Mouse (Mus musculus): ENCODE measurements around the gene Zc3hav1l. TPM values are rescaled to one million over a fixed set of nuclear protein-coding genes. Genes with fewer than 3 reads are reported as not detected.

Gene Zc3hav1l
- polyA plus RNA-seq, 1 experiment, result 5.8 TPM

DNA sequence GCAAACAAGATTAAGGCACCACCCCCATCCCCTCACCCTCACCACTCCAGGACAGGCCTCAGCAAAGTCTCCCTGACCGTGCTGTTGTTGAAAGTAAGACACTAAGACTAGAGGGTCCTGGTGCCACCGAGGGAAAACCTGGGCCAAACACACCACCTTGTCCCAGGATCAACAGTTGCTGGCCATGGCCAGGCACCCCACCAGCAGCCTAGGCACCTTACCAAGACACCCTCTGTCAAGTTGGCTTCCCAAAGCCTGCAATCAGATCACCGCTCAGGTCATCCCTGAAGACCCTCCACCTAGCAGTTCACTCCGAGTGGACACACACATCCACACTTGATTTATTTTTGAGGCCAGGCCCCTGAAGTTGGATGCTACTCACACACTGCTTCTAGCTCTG, 47.6 kb downstream of the Zc3hav1l start:
- no peak for TF ChIP-seq GATA1 (IDR thresholded peaks at IDR 0.05; ENCODE audit: low read length)

DNA sequence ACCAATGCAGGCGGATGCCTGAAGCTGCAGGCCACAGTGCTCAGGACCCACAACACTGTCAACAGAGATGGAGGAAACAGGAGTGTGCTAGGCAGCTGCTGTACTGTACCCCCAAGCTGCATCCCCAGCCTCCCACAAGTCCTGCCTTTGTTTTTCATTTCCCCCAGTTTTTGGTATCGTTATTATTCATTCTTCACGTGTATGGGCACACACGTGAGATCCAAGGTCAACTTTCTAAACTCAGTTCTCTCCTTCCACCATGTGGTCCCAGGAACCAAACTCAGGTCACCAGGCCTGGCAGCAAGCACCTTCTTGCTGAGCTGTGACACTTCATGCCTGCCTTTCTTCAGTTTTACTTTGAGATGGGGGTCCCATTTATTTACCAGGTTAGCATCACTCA, 51.7 kb downstream of the Zc3hav1l start:
- TF ChIP-seq GATA1 (IDR thresholded peaks at IDR 0.05; ENCODE audit: low read length), result no peak

DNA sequence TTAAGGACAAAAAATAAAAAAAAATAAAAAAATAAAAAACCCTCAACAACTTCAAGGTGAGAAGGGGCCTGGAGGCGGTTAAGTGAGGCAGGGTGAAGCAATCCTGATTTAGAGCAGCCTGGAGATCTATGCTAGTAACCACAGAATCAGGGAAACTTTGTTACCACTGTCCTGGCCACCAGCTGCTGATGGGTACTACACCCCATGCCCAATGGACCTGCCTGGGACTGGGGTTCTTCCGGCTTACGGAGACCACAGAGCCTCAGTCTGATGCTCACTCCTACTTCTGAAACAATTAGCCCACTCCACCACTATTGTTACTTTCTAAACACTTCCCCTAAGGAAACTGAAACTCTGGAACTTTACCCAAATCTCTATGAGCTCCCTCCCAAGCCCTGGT, 54.3 kb downstream of the Zc3hav1l start:
- no peak for TF ChIP-seq GATA1 (IDR thresholded peaks at IDR 0.05; ENCODE audit: low read length)

DNA sequence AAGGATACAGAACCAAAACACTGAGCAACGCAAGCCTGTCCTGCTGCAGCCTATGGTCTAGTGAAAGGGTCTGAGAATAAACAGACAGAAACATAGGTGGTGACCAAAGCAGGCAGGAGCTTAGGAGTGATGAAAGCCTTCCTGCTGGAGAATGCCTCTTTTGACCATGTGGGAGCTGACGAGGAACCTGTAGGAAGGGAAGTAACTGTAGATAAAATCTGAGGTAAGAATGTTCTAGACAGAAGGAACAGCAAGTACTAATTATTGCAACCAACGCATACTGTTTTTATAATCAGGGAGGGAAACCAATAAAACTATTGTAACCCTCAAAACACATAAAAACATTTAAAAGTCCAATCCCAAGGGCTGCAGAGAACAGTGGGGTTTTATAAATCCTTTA, 54.9 kb downstream of the Zc3hav1l start:
- TF ChIP-seq GATA1 (IDR thresholded peaks at IDR 0.05; ENCODE audit: low read length), result no peak

DNA sequence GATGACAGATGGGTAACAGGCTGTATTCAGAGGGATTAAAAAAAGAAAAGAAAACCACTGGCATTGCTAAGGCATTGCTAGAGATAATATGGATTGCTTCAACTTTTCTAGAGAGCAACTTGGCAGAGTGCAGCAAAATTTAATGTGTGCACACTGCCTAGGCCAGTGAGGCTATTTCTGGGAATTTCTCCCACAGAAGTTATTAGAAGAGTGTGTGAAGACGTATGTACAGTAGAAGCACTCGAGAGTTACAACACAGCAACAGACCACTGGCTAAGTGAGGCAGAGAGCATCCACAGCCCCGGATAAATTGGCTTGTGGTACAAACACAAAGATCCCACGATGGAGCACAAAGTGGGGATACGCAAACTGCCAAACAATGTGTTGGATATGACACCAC, 56.2 kb downstream of the Zc3hav1l start:
- TF ChIP-seq GATA1 (IDR thresholded peaks at IDR 0.05; ENCODE audit: low read length), result no peak

DNA sequence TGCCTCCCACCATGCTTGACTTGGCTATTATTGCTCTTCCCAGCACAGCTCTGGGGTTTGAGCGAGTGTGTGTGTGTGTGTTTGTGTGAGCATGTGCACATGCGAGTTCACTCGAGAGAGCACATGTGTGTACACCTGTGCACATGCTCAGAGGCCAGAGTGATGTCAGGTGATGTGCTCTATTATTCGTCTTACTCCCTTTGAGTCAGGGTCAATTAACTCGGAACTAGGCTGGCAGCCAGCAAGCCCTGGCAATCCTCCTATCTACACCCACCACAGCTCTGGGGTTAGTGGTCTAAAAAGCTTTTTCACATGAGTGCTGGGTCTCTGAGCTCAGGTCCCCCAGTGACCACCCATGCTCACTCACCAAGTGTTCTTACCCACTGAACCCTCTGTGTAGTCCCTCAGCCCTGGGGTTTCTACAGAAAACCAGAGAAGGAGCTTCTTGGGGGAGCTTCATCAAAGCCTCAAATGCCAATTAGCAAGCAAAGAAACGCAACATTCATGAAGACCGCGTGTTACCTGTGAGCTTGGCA, 56.7 kb downstream of the Zc3hav1l start:
- TF ChIP-seq GATA1 (IDR thresholded peaks at IDR 0.05; ENCODE audit: low read length), result no peak

DNA sequence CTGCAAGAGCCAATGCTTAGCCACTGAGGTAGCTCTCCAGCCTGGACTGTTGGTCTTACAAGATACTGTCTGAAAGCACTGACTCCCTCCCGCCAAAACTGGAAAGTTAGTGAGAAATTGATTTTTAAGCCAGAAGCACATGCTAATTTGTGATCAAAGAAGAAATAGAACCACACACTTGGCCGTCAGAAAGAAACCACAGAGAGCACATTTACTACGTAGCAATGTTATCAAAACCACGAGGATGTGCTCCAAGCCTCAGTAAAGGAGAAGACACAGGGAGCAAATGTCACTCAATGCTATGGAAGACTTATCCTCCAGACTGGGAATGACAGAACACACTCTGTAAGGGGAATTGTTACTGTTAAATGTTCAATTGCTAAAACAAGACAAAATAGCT, 57.6 kb downstream of the Zc3hav1l start:
- no peak for TF ChIP-seq GATA1 (IDR thresholded peaks at IDR 0.05; ENCODE audit: low read length)

DNA sequence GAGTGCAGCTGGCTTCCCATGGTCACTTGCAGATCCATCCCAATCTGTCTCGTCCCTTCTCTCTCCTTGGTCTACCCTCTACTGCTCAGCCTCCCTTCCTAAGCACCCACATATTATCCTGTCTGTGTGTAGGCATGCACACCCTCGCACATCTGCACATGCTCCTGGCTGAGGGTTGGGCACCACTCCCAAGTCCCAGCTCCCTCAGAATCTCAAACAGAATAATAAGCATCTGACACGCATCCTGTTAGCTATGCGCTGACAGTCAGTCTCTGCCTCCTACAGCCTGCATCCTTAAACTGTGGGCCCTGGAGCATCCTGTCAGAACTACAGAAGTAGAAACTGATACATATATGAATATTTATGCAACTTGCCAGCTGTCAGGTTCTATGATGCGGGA, 58.4 kb downstream of the Zc3hav1l start:
- no peak for TF ChIP-seq GATA1 (IDR thresholded peaks at IDR 0.05; ENCODE audit: low read length)

DNA sequence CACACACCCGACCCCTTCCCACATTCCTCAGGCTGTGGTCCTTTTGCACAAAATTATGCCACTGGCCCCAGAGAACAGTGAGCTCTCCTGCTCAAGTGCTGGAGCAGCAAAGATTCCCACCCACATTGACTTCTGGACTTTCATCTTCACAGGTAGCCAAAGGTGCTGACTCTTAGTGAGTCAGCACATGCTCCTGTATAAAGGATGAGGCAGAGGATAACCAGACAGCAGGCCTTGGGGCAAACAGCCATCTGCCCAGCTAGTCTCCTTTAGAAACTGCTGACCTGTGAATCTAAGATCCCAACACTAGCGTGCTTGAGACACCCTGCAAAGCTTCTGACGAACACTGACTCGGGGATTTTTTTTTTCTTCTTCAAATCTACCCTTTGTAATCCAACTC, 60.7 kb downstream of the Zc3hav1l start:
- no peak for TF ChIP-seq GATA1 (IDR thresholded peaks at IDR 0.05; ENCODE audit: low read length)

Other genes with a start within 250 kb of the Zc3hav1l start
- not detected in 2 replicates for gene Tmem213, start 190.0 kb downstream of the Zc3hav1l start, polyA plus RNA-seq (2012)
- gene Atp6v0a4, start 174.7 kb downstream of the Zc3hav1l start, polyA plus RNA-seq (2012), result not detected in 2 replicates
- gene D630045J12Rik, start 45.2 kb downstream of the Zc3hav1l start, polyA plus RNA-seq (2012), result 0.02 TPM in 1 of 2 replicates, not detected in the other
- 40.9 and 47.7 TPM in 2 replicates for gene Zc3hav1, start 55.3 kb upstream of the Zc3hav1l start, polyA plus RNA-seq (2012)
- gene Ttc26, start 82.2 kb upstream of the Zc3hav1l start, polyA plus RNA-seq (2012), result 0.06 and 0.51 TPM in 2 replicates
- 4.0 and 5.6 TPM in 2 replicates for gene Ubn2, start 134.7 kb upstream of the Zc3hav1l start, polyA plus RNA-seq (2012)
- 170 and 262 TPM in 2 replicates for gene Fmc1, start 234.2 kb upstream of the Zc3hav1l start, polyA plus RNA-seq (2012)

All from G1E-ER4 (cell line).